Mouse (Mus musculus) gastrocnemius, postnatal 14 days (tissue): ENCODE measurements at regions not wholly inside any gene's neighbourhood (a gene's known extent, or its start where the extent isn't known, plus 50 kb on each side); places are given as distances from the start of the nearest gene placed in this dataset.

Experiments
- DNase-seq: peaks from one replicate; pipeline ENCODE4 v3.0.0; 2021; ENCODE audit warnings: mixed read lengths
- intact Hi-C: fragments of 180-260 bp; cut with DNase I; formaldehyde crosslinking; loops from one replicate; pipeline ENCODE4 v1.15.1; 2025; ENCODE audit warnings: low total_unique reads

- no peak for DNase-seq
- intact Hi-C loops = no loop called here
These were observed 237.7 kb downstream of the Hs3st3b1 start for GRCm38 (mm10) chr11:63684228-63684980.

- DNase-seq = no peak
- intact Hi-C loops = no loop called here
These were observed 231.0 kb downstream of the Hs3st3b1 start for GRCm38 (mm10) chr11:63691041-63691440.

GRCm38 (mm10) chr11:63704995-63705580, 217.0 kb downstream of the Hs3st3b1 start:
- intact Hi-C loops = no loop called here
- no peak for DNase-seq

GRCm38 (mm10) chr11:63706057-63706456, 216.0 kb downstream of the Hs3st3b1 start:
- DNase-seq = no peak
- intact Hi-C loops = no loop called here

GRCm38 (mm10) chr11:63707093-63707492, 215.0 kb downstream of the Hs3st3b1 start:
- intact Hi-C loops = no loop called here
- no peak for DNase-seq

GRCm38 (mm10) chr11:63708412-63708811, 213.7 kb downstream of the Hs3st3b1 start:
- intact Hi-C loops = no loop called here
- peak; percentile 40 for DNase-seq

- DNase-seq = no peak
- intact Hi-C loops = no loop called here
These were observed 209.8 kb downstream of the Hs3st3b1 start for GRCm38 (mm10) chr11:63712053-63712864.

- intact Hi-C loops = no loop called here
- no peak for DNase-seq
These were observed 199.8 kb downstream of the Hs3st3b1 start for GRCm38 (mm10) chr11:63722261-63722660.

- DNase-seq = peak; percentile 17
- intact Hi-C loops = no loop called here
These were observed 191.2 kb downstream of the Hs3st3b1 start for GRCm38 (mm10) chr11:63730880-63731279.

GRCm38 (mm10) chr11:63753260-63753659, 168.8 kb downstream of the Hs3st3b1 start:
- no peak for DNase-seq
- intact Hi-C loops = no loop called here

GRCm38 (mm10) chr11:63754826-63755225, 167.3 kb downstream of the Hs3st3b1 start:
- DNase-seq = no peak
- intact Hi-C loops = no loop called here

GRCm38 (mm10) chr11:63758313-63758712, 163.8 kb downstream of the Hs3st3b1 start:
- no peak for DNase-seq
- intact Hi-C loops = no loop called here

GRCm38 (mm10) chr11:63761561-63761960, 160.5 kb downstream of the Hs3st3b1 start:
- intact Hi-C loops = no loop called here
- no peak for DNase-seq

GRCm38 (mm10) chr11:63767631-63768250, 154.3 kb downstream of the Hs3st3b1 start:
- intact Hi-C loops = no loop called here
- DNase-seq = no peak

- DNase-seq = no peak
- intact Hi-C loops = no loop called here
These were observed 152.4 kb downstream of the Hs3st3b1 start for GRCm38 (mm10) chr11:63769738-63770137.

- DNase-seq = no peak
- intact Hi-C loops = no loop called here
These were observed 146.7 kb downstream of the Hs3st3b1 start for GRCm38 (mm10) chr11:63775382-63775781.

- intact Hi-C loops = no loop called here
- DNase-seq = no peak
These were observed 142.7 kb downstream of the Hs3st3b1 start for GRCm38 (mm10) chr11:63779371-63779770.

- intact Hi-C loops = no loop called here
- no peak for DNase-seq
These were observed 139.8 kb downstream of the Hs3st3b1 start for GRCm38 (mm10) chr11:63781967-63782915.

GRCm38 (mm10) chr11:63785281-63785886, 136.7 kb downstream of the Hs3st3b1 start:
- no peak for DNase-seq
- intact Hi-C loops = no loop called here
